Mouse (Mus musculus) urinary bladder, postnatal 10 days (tissue): ENCODE results near the gene Tyrp1.

Experiments used
- DNase-seq: peaks from one replicate; pipeline ENCODE4 v3.0.0; 2022; ENCODE audit warnings: low spot score

Tyrp1 gene

GRCm38 (mm10) chr4:80834050-80834449 is at the start of gene Tyrp1:
Tyrp1 (plus strand) TSS chr4:80834123.
- no peak for DNase-seq

- DNase-seq = no peak
These were observed 45.6 kb upstream of the Tyrp1 start for GRCm38 (mm10) chr4:80788339-80788738.

- DNase-seq = no peak
These were observed 14.4 kb upstream of the Tyrp1 start for GRCm38 (mm10) chr4:80819511-80819910.

GRCm38 (mm10) chr4:80821945-80822344 is 12.0 kb upstream of the Tyrp1 start:
- DNase-seq = no peak

GRCm38 (mm10) chr4:80828232-80828631 is 5.7 kb upstream of the Tyrp1 start:
- DNase-seq = no peak

DNA sequence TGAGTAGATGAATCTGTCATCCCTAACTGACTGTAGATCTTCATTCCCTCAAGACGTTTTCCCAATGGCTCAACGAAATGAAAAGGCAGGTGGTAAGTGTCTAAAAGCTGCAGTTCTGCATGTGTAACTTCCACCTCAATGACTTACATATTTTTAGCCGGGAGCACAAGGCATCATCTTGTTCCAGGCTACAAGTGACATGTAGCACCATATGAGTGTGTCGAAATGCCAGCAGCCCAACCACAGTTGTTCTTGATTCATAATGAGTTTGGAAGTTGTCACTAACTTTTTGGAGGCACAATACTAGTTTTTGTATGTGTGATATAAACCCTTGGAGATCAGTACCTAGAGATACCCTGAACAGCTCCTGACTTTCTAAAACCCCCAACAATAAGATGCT is 5.4 kb downstream of the Tyrp1 start:
- DNase-seq = no peak

DNA sequence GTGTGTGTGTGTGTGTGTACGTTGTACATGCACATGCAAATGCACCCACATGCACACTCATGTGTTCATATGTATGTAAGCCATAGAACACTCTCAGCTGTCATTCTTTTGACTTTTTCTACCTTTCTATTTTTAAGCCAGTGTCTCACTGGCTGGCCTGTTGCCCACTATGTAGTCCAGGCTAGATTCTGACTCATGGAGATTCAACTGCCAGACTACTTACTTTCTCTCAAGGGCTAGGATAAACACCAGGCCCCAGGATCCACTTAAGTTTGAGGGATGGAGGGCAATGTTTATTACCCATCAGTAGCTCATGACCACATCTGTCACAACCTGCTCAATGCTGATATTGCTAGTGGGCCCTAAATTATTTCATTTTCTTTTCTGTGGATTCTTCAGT is 8.1 kb downstream of the Tyrp1 start:
- DNase-seq = no peak

DNA sequence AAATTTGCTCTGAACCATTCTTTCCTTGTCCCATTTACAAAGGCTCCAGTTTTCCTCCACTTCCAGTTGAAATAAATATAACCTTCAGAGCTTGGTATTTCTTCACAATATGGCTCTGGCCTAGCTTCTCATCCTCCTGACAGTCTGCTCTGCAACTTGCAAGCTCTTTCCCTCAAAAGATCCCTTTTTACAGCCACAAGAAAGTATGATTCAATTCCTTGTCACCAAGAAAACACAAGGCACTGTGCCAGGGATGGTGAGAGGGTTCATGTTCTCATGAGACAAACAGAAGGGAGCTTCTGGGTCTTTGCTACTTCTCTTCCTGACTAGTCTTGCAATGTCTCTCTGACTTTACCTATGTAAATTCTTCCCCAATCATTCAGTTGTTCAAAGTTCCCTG is 9.8 kb downstream of the Tyrp1 start:
- DNase-seq = no peak

DNA sequence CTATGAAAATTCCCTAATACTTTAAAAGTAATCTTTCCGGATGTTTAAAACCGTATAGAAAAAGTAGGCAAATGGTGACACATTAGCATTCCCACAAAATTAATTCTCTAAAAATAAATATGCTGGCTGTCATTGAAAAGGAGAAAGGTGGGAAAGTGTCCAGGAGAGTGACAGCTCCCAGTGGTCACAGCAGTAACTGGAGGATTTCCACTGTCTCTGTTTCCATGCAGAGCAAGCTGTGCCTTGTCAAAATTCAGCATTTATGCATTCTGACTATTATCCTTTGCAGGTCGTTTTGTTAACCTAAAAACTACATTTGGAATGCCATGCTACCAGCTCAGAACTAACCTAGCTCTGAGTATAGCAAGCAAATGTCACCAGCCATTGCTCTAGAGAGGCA is 12.1 kb downstream of the Tyrp1 start:
- no peak for DNase-seq

DNA sequence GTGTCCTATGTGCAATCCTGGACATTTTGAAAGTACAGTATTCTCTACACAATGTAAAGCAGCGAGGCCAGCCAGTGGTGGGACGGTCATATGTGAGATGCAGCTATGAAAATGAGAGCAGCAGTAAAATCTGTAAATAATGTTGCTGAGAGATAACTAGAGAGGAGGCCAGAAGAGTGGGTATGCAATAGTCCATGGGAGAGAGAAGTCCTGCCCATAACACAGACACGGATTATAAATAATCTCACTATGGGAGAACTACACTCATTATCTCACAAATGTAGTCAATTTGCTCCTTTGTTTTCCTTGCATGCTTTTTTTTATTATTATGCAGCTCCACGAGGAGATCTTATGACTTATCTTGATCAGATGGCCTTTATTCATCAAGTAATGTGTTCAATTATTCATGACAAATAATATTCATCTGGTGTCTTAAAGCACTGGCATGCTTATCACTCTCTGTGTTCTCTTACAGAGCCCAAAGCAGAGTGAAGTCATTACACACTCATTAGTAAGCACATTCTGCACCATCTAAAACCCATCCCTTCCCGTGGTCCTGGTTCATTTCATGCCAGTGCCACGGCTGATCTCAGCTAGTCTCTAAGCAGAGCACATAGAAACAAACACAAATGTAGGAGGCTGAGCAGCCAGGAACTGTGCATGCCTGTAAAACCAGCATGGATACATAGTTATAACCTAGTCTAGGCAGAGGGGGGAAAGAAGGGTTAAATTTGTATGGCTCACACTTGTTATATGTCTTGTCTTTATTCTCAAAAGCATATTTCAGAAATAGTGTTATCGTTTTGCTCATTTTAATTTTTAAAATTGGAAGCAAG is 18.9 kb downstream of the Tyrp1 start:
- no peak for DNase-seq

DNA sequence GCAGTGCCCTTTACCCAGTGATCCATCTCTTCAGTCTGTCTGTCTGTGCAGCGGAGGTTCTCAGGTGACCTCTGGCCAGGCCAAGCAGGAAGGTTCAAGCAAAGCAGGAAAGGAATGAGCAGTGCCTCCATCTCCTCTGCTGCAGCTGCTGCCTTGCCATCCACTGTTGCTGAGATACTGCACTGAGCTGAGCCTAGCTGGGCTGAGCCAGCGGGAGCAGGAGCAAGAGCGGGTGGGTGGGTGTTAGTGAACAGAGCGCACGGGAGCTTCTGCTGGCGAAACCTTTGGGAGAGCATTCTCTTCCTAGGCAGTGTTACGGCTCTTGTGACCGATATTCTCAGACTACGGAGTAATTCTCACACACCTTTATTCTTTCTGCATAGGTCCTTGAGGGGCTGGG is 21.6 kb downstream of the Tyrp1 start:
- DNase-seq = no peak

- no peak for DNase-seq
These were observed 29.0 kb downstream of the Tyrp1 start for GRCm38 (mm10) chr4:80862962-80863361.

- no peak for DNase-seq
These were observed 30.0 kb downstream of the Tyrp1 start for GRCm38 (mm10) chr4:80863906-80864305.

DNA sequence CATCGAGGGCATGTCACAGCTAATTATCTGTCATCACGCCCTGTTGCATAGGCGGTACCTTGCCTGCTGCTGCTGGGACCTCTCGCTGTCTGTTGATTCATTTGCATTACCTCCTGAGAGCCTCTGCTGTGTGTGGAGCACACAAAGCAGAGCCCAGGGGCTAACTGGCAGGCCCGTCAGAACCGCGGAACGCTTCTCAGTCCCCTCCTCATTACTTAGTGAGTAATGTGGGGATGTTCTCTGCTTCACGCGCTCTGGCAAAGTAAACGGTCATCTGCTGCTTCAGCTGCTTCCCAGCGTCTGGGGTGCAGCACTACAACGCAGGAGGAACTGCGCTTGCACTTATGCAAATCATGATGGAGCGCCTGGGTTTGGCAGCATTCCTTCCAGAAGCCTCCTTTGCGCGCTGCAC is 30.6 kb downstream of the Tyrp1 start:
- no peak for DNase-seq

DNA sequence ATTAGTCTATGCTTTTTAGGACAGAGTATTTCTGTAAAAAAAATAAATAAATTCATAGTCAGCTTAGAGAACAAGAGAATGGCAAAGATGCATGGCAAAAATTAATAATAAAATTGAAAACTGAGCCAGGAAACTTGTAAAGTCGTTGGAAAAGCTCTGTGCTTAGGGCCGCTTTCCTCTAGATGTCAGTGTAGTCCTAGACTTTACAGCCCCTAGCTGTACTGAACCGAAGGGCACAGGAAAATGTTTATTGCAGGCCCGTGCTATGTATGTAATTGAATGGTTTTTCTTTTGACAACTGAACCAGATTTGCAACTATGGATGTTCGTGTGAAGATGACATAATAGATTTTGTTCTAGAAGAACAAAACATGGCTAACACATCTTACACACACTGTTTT is 32.1 kb downstream of the Tyrp1 start:
- DNase-seq = no peak

DNA sequence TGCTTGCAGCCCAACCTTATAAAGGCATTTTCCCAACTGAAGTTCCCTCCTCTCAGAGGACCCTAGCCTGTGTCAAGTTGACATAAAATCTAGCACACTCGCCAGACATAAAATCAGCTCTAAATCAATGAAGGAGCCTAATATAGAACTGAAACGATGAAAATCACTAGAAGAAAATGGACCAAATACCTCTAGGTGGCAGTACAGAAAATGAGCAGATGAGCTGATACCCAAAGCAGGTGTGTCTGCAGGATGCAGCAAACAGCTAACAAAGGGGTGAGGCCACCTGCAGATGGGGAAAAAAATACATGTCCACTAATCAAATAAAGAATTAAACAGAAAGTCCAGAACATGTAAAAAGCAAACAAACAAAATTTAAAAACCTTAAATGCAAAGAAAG is 35.7 kb downstream of the Tyrp1 start:
- no peak for DNase-seq

GRCm38 (mm10) chr4:80872847-80873644 is 39.1 kb downstream of the Tyrp1 start:
- DNase-seq = no peak

DNA sequence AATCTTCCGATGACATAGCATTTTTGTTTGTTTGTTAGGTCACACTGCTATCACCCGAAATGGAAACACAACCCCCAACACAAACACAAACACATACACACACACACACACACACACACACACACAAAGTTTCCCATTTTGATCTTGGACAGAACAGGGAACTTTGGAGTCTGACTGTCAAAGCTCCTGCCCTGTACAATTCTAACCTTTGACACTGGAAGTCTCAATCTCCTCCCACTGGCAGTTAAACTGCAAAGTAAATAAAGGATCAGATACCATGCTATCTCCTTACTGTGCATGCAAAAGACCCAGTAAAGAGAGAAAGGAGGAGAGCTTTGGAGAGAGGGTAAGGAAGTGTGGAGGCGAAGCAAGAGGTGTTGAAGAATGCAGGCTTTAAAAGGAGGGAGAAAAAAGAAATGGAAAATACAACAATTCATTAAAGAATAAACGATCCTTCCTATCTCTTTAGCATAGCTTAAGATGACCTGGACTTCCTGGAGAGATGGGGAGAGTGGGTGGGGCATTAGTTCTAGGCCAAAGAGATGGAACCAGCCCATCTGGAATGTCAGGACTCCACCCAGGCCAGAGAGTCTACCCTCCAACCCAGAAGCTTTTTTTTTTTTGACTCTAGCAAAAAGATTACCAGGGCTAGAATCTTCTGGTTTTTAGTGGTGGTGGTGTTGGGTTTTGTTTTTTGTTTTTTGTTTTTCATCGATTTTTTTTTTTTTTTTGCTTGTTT is 40.4 kb downstream of the Tyrp1 start:
- no peak for DNase-seq

DNA sequence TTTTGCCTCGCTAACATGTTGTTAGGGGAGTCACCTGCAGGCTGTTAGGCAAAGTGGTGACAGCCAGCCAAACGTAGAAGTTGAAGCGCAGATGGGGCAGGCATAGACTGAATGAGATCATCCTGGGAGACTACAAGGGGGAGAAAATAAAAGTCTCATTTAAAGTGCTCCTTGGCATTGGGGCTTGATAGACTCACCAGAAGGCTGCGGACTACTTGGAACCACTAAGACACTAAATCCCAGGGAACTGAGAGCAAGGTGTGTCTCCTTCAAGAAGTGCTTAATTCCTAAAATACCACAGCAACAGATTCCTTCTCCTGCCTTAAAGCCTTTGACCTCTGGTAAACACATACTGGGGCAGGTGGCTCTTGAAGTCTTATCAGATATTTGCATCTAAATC is 41.1 kb downstream of the Tyrp1 start:
- no peak for DNase-seq

DNA sequence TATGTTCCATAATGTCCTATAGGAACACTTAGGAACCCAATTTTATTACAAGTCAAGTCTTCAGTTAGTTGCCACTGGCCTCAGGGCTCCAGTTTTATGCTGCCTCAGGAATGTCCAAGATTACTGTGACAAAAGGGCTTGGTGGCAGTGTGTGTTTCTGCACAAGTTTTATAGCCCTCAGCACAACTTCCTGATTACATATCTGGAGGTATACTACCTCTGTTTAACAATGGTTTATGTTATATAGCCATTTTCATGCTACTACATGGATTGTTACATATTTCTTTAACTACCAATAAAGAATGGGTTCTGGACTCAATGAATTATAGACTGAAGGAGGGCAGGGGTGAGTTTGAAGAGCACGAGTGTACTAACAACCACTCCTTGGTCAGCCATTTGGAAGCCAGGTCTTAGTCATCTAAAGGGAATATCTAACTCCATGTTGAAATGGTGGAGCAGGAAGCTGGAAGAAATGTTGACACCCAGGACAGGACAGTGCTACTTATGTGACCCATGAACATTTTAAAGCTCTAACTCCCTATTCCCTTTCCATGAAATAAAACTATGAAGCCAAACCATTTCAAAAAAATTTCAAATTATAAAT is 48.2 kb downstream of the Tyrp1 start:
- no peak for DNase-seq

GRCm38 (mm10) chr4:80886631-80887030 is 52.7 kb downstream of the Tyrp1 start:
- DNase-seq = no peak

- DNase-seq = no peak
These were observed 57.1 kb downstream of the Tyrp1 start for GRCm38 (mm10) chr4:80891004-80891403.
